Mouse (Mus musculus): ENCODE measurements around the gene Csrp1. TPM values are rescaled to one million over a fixed set of nuclear protein-coding genes. Genes with fewer than 3 reads are reported as not detected.

Csrp1 gene
- polyA plus RNA-seq, 1 experiment, result 390 TPM

GRCm38 (mm10) chr1:135770237-135770636 is 50.4 kb downstream of the Csrp1 start:
- no peak for DNase-seq
- whole genome bisulfite sequencing, result 69% methylated on average over 7 of the region's 7 CpGs
- Histone ChIP-seq H3K27me3 (ENCODE audit: control insufficient read depth, insufficient read depth, low read length) (no peaks in the 10 kb centered on the region), H3K36me3 (ENCODE audit: control insufficient read depth, insufficient read depth, low read length) (no peaks in the 10 kb centered on the region), H3K4me3 (ENCODE audit: control insufficient read depth, insufficient read depth, low read length) (no peak overlapping the region), H3K27ac (ENCODE audit: control insufficient read depth, insufficient read depth, low read length) (no peak overlapping the region), H3K4me1 (replicated peaks; ENCODE audit: control insufficient read depth, insufficient read depth, low read length) (peaks cover 14% of the 10 kb centered on the region)
- TF ChIP-seq POLR2A (IDR thresholded peaks at IDR 0.05; ENCODE audit: control insufficient read depth, extremely low read depth, insufficient read depth, low read length, poor library complexity), result no peak
- no peak for TF ChIP-seq CTCF (IDR thresholded peaks at IDR 0.05; ENCODE audit: borderline replicate concordance, control insufficient read depth, extremely low read depth, insufficient read depth, low read length, poor library complexity)

- no peak overlapping the region for H3K4me3 ChIP-seq (ENCODE audit: control insufficient read depth, insufficient read depth, low read length)
- H3K27me3 ChIP-seq (ENCODE audit: control insufficient read depth, insufficient read depth, low read length), result no peaks in the 10 kb centered on the region
- WGBS, result 84% methylated on average over 12 of the region's 12 CpGs
- TF ChIP-seq POLR2A (IDR thresholded peaks at IDR 0.05; ENCODE audit: control insufficient read depth, extremely low read depth, insufficient read depth, low read length, poor library complexity) (no peak), CTCF (IDR thresholded peaks at IDR 0.05; ENCODE audit: borderline replicate concordance, control insufficient read depth, extremely low read depth, insufficient read depth, low read length, poor library complexity) (no peak)
- peaks cover 9% of the 10 kb centered on the region for H3K4me1 ChIP-seq (replicated peaks; ENCODE audit: control insufficient read depth, insufficient read depth, low read length)
- no peak overlapping the region for H3K27ac ChIP-seq (ENCODE audit: control insufficient read depth, insufficient read depth, low read length)
- no peak for DNase-seq
- no peaks in the 10 kb centered on the region for H3K36me3 ChIP-seq (ENCODE audit: control insufficient read depth, insufficient read depth, low read length)
These were observed 51.2 kb downstream of the Csrp1 start for GRCm38 (mm10) chr1:135770896-135771572.

- Histone ChIP-seq H3K4me1 (replicated peaks; ENCODE audit: control insufficient read depth, insufficient read depth, low read length) (peaks cover 7% of the 10 kb centered on the region), H3K27ac (ENCODE audit: control insufficient read depth, insufficient read depth, low read length) (no peak overlapping the region), H3K36me3 (ENCODE audit: control insufficient read depth, insufficient read depth, low read length) (no peaks in the 10 kb centered on the region), H3K4me3 (ENCODE audit: control insufficient read depth, insufficient read depth, low read length) (no peak overlapping the region), H3K27me3 (ENCODE audit: control insufficient read depth, insufficient read depth, low read length) (no peaks in the 10 kb centered on the region)
- no peak for DNase-seq
- TF ChIP-seq POLR2A (IDR thresholded peaks at IDR 0.05; ENCODE audit: control insufficient read depth, extremely low read depth, insufficient read depth, low read length, poor library complexity) (no peak), CTCF (IDR thresholded peaks at IDR 0.05; ENCODE audit: borderline replicate concordance, control insufficient read depth, extremely low read depth, insufficient read depth, low read length, poor library complexity) (no peak)
- 93% methylated on average over 8 of the region's 8 CpGs for WGBS
These were observed 51.7 kb downstream of the Csrp1 start for GRCm38 (mm10) chr1:135771573-135771970.

- DNase-seq, result no peak
- Histone ChIP-seq H3K4me1 (replicated peaks; ENCODE audit: control insufficient read depth, insufficient read depth, low read length) (peaks cover 8% of the 10 kb centered on the region), H3K27ac (ENCODE audit: control insufficient read depth, insufficient read depth, low read length) (no peak overlapping the region), H3K27me3 (ENCODE audit: control insufficient read depth, insufficient read depth, low read length) (no peaks in the 10 kb centered on the region), H3K36me3 (ENCODE audit: control insufficient read depth, insufficient read depth, low read length) (no peaks in the 10 kb centered on the region), H3K4me3 (ENCODE audit: control insufficient read depth, insufficient read depth, low read length) (no peak overlapping the region)
- TF ChIP-seq CTCF (IDR thresholded peaks at IDR 0.05; ENCODE audit: borderline replicate concordance, control insufficient read depth, extremely low read depth, insufficient read depth, low read length, poor library complexity) (no peak), POLR2A (IDR thresholded peaks at IDR 0.05; ENCODE audit: control insufficient read depth, extremely low read depth, insufficient read depth, low read length, poor library complexity) (no peak)
These were observed 56.7 kb downstream of the Csrp1 start for GRCm38 (mm10) chr1:135776596-135776995.

- 100% methylated on average over 1 of the region's 1 CpGs for WGBS
- Histone ChIP-seq H3K27ac (ENCODE audit: control insufficient read depth, insufficient read depth, low read length) (no peak overlapping the region), H3K36me3 (ENCODE audit: control insufficient read depth, insufficient read depth, low read length) (no peaks in the 10 kb centered on the region), H3K4me1 (replicated peaks; ENCODE audit: control insufficient read depth, insufficient read depth, low read length) (peaks cover 8% of the 10 kb centered on the region), H3K4me3 (ENCODE audit: control insufficient read depth, insufficient read depth, low read length) (no peak overlapping the region), H3K27me3 (ENCODE audit: control insufficient read depth, insufficient read depth, low read length) (no peaks in the 10 kb centered on the region)
- TF ChIP-seq POLR2A (IDR thresholded peaks at IDR 0.05; ENCODE audit: control insufficient read depth, extremely low read depth, insufficient read depth, low read length, poor library complexity) (no peak), CTCF (IDR thresholded peaks at IDR 0.05; ENCODE audit: borderline replicate concordance, control insufficient read depth, extremely low read depth, insufficient read depth, low read length, poor library complexity) (no peak)
- DNase-seq, result no peak
These were observed 57.2 kb downstream of the Csrp1 start for GRCm38 (mm10) chr1:135777046-135777445.

GRCm38 (mm10) chr1:135778780-135779535 is 59.1 kb downstream of the Csrp1 start, which contains the start of gene Tnni1:
Tnni1 (plus strand) TSS chr1:135779434.
- no peak within 1 kb of the TSS for H3K27ac ChIP-seq (ENCODE audit: control insufficient read depth, insufficient read depth, low read length)
- no peaks in the 10 kb centered on the region for H3K27me3 ChIP-seq (ENCODE audit: control insufficient read depth, insufficient read depth, low read length)
- TF ChIP-seq CTCF (IDR thresholded peaks at IDR 0.05; ENCODE audit: borderline replicate concordance, control insufficient read depth, extremely low read depth, insufficient read depth, low read length, poor library complexity) (no peak), POLR2A (IDR thresholded peaks at IDR 0.05; ENCODE audit: control insufficient read depth, extremely low read depth, insufficient read depth, low read length, poor library complexity) (no peak)
- peak; percentile 23 for DNase-seq
- no peak within 1 kb of the TSS for H3K4me3 ChIP-seq (ENCODE audit: control insufficient read depth, insufficient read depth, low read length)
- peaks cover 8% of the 10 kb centered on the region for H3K4me1 ChIP-seq (replicated peaks; ENCODE audit: control insufficient read depth, insufficient read depth, low read length)
- WGBS, result 6% methylated on average over 22 of the region's 22 CpGs
- H3K36me3 ChIP-seq (ENCODE audit: control insufficient read depth, insufficient read depth, low read length), result no peaks in the 10 kb centered on the region

Data from thymus, adult 2 months (tissue).